In the genomic region with DNA sequence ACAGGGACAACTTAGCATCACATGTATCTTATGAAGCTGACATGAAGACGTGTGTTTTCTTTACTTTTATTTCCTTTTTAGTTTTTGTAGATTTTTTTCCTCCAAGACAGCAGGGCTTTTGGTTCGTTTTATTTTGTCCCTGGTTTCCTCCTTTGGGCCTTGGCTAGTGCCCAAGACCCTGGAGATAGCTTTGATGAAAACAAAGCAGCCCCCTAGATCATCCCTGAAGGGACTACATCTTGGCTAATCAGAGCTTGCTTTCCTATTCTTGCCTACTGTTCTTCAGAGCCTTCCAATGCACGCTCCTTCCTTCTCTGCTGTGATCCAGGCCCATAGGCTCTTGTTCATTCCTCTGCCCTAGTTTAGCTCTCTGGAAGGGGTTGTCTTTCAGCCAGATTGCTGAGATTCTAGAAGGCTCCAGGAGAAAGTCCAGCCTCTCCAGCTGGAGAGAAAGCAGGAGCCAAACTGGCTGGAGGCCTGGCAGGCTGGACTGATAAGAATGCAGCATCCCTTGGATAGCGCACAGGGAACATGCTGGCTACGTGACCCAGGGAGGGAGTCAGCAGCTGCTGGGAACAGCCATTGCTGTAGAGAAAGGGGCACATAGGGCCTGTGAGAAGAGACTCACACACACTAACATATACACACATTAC, we compare ENCODE assay signal across 10 mouse cellular contexts. TPM values are rescaled to one million over a fixed set of nuclear protein-coding genes. Genes with fewer than 3 reads are reported as not detected.
A peak's percentile ranks its signal among the peaks of the same experiment; 100 is the strongest.
DNase-seq lines count a peak whose midpoint lies in the region; ATAC-seq and TF ChIP-seq lines count a peak whose summit lies in the region.
"Had no signal": no experiment of that assay in that cellular context is flagged by ENCODE, and none has a peak within 500 bp of the region (broad histone marks: within the 10 kb centered on the region; RNA-seq: fewer than 3 reads in every experiment).

No protein-coding gene starts in this region.

- peaks cover 10% of the 10 kb centered on the region for H3K4me1 ChIP-seq in lung, embryonic 16.5 days (replicated peaks; ENCODE audit: control insufficient read depth, insufficient read depth, low read length)
- H3K4me1 ChIP-seq in neural tube, embryonic 15.5 days, result peaks cover 11% of the 10 kb centered on the region; the same call in 1 of the 2 replicates

- H3K9me3 ChIP-seq in lung, embryonic 16.5 days (ENCODE audit: control insufficient read depth, low read length), result no peaks in the 10 kb centered on the region
- no peaks in the 10 kb centered on the region for H3K9me3 ChIP-seq in neural tube, embryonic 15.5 days (replicated peaks)
- H3K9me3 ChIP-seq: G1E had no signal

- no peak overlapping the region for H3K4me3 ChIP-seq in lung, embryonic 16.5 days (ENCODE audit: low read length)
- H3K4me3 ChIP-seq in neural tube, embryonic 15.5 days (replicated peaks), result no peak overlapping the region
- H3K4me3 ChIP-seq: erythroblast, embryonic 14.5 days had no signal

- no peaks in the 10 kb centered on the region for H3K36me3 ChIP-seq in lung, embryonic 16.5 days (ENCODE audit: control insufficient read depth, insufficient read depth, low read length)
- H3K36me3 ChIP-seq in neural tube, embryonic 15.5 days, result no peaks in the 10 kb centered on the region
- H3K36me3 ChIP-seq: G1E had no signal

- ATAC-seq in lung, embryonic 16.5 days (ENCODE audit: low read depth), result peak; percentile 91
- no peak for ATAC-seq in neural tube, embryonic 15.5 days (ENCODE audit: low FRiP score)

- no peak for TF ChIP-seq POLR2A in brain, embryonic 14.5 days (IDR thresholded peaks at IDR 0.05; ENCODE audit: borderline replicate concordance, extremely low read depth, insufficient read depth, insufficient read length, poor library complexity, severe bottlenecking)

- H3K4me2 ChIP-seq in lung, embryonic 16.5 days (ENCODE audit: low read depth, low read length), result no peak overlapping the region
- no peak overlapping the region for H3K4me2 ChIP-seq in neural tube, embryonic 15.5 days

- no peak for TF ChIP-seq CTCF in brain, embryonic 14.5 days (IDR thresholded peaks at IDR 0.05; ENCODE audit: borderline replicate concordance, extremely low read depth, insufficient read depth, insufficient read length)

- no peaks in the 10 kb centered on the region for H3K27me3 ChIP-seq in lung, embryonic 16.5 days (ENCODE audit: control insufficient read depth, insufficient read depth, low read depth, low read length)
- H3K27me3 ChIP-seq in neural tube, embryonic 15.5 days (replicated peaks), result no peaks in the 10 kb centered on the region

- H3K9ac ChIP-seq in lung, embryonic 16.5 days (ENCODE audit: low read length), result no peak overlapping the region; the same call in 1 of the 2 replicates
- H3K9ac ChIP-seq in neural tube, embryonic 15.5 days (replicated peaks), result no peak overlapping the region

- peak; percentile 64 for DNase-seq in layer of hippocampus, adult 9-11 months
- DNase-seq in layer of hippocampus, adult 8-10 months (ENCODE audit: low spot score in 2 of 2), result no peak
- DNase-seq in brain, embryonic 14.5 days (ENCODE audit: low read depth), result peak; percentile 51
- peak; percentile 90 for DNase-seq in gastrocnemius, postnatal 14 days
- peak; percentile 79 for DNase-seq in kidney, adult 11 months
- DNase-seq in urinary bladder, postnatal 36 days (ENCODE audit: low spot score in 2 of 2), result peak; percentile 72 to 87

- 55% methylated on average over 5 of the region's 5 CpGs for WGBS in lung, embryonic 16.5 days
- WGBS in neural tube, embryonic 15.5 days, result 71% methylated on average over 5 of the region's 5 CpGs

- intact Hi-C loops in gastrocnemius, postnatal 14 days (cut with DNase I; ENCODE audit: low total_unique reads), result loop anchor here (10.0 kb wide), 1 partner anchor 111 kb away; a partner anchor contains a TSS

- H3K27ac ChIP-seq in lung, embryonic 16.5 days (ENCODE audit: low read length), result peak overlapping the region; percentile 99
- H3K27ac ChIP-seq in neural tube, embryonic 15.5 days (replicated peaks), result no peak overlapping the region

RNA-seq across cellular contexts. Expression of a gene that starts 42.8 kb away (rescaled TPM):
- 1 to 10 TPM; 6.5 to 9.9 (median 8.2) TPM for total RNA-seq in layer of hippocampus, adult 8-10 months (2022)
- polyA plus RNA-seq in brain, embryonic 14.5 days (2012; rRNA removed), result 7.3 and 9.8 TPM in 2 replicates
- 10 to 100 TPM; 16.7 to 25.3 TPM for total RNA-seq in gastrocnemius, postnatal 14 days (2021)
- polyA plus RNA-seq in lung, embryonic 16.5 days (2015; fragmentation: Nextera tagmentation; extraction: Ambion mirVana), result 263 and 312 TPM in 2 replicates
- 9.9 and 14.1 TPM in 2 replicates for polyA plus RNA-seq in neural tube, embryonic 15.5 days (2015; fragmentation: Nextera tagmentation; extraction: Ambion mirVana)
- total RNA-seq: G1E had no signal
- polyA plus RNA-seq: G1E had no signal

RNA-seq across cellular contexts. Expression of a gene that starts 52.0 kb away (rescaled TPM):
- total RNA-seq in layer of hippocampus, adult 8-10 months (2022), result 10 to 100 TPM; 36.3 to 42.8 (median 37.7) TPM
- polyA plus RNA-seq in brain, embryonic 14.5 days (2012; rRNA removed), result 0.09 and 0.37 TPM in 2 replicates
- 1 to 10 TPM; 5.7 to 7.0 TPM for total RNA-seq in gastrocnemius, postnatal 14 days (2021)
- polyA plus RNA-seq in lung, embryonic 16.5 days (2015; fragmentation: Nextera tagmentation; extraction: Ambion mirVana), result 64.3 and 86.1 TPM in 2 replicates
- polyA plus RNA-seq in neural tube, embryonic 15.5 days (2015; fragmentation: Nextera tagmentation; extraction: Ambion mirVana), result 0.36 and 2.8 TPM in 2 replicates
- polyA plus RNA-seq: erythroblast, embryonic 14.5 days; G1E had no signal

RNA-seq across cellular contexts. Expression of a gene that starts 54.3 kb away (rescaled TPM):
- total RNA-seq in layer of hippocampus, adult 8-10 months (2022), result 10 to 100 TPM; 22.5 to 31.6 (median 27.1) TPM
- 40.8 and 47.3 TPM in 2 replicates for polyA plus RNA-seq in brain, embryonic 14.5 days (2012; rRNA removed)
- total RNA-seq in gastrocnemius, postnatal 14 days (2021), result under 1 TPM; 0.18 to 0.33 TPM
- polyA plus RNA-seq in lung, embryonic 16.5 days (2015; fragmentation: Nextera tagmentation; extraction: Ambion mirVana), result 43.2 and 45.0 TPM in 2 replicates
- polyA plus RNA-seq in neural tube, embryonic 15.5 days (2015; fragmentation: Nextera tagmentation; extraction: Ambion mirVana), result 40.8 and 49.5 TPM in 2 replicates
- total RNA-seq: G1E had no signal
- polyA plus RNA-seq: erythroblast, embryonic 14.5 days; G1E had no signal

Comparison
In these comparisons a context has a peak if more than half of its experiments do, and no peak if none do; other contexts are left out.
1. DNase-seq: peak in layer of hippocampus, adult 9-11 months (single experiment), brain, embryonic 14.5 days (single experiment), gastrocnemius, postnatal 14 days (single experiment), kidney, adult 11 months (single experiment) and urinary bladder, postnatal 36 days (2 of 2); none in layer of hippocampus, adult 8-10 months (0 of 2).
2. RNA of a gene that starts 42.8 kb away (polyA plus RNA-seq): 263 to 312 TPM in lung, embryonic 16.5 days; 9.9 to 14.1 TPM in neural tube, embryonic 15.5 days and 7.3 to 9.8 TPM in brain, embryonic 14.5 days; every median in the first group is over 10 times any median in the second.
3. RNA of a gene that starts 52.0 kb away (polyA plus RNA-seq): 64.3 to 86.1 TPM in lung, embryonic 16.5 days; 0.09 to 0.37 TPM in brain, embryonic 14.5 days and 0.36 to 2.8 TPM in neural tube, embryonic 15.5 days; every median in the first group is over 10 times any median in the second.